Mouse (Mus musculus): ENCODE results near the gene Mbtps2.
A peak's percentile ranks its signal among the peaks of the same experiment; 100 is the strongest.

The Mbtps2 gene

DNA sequence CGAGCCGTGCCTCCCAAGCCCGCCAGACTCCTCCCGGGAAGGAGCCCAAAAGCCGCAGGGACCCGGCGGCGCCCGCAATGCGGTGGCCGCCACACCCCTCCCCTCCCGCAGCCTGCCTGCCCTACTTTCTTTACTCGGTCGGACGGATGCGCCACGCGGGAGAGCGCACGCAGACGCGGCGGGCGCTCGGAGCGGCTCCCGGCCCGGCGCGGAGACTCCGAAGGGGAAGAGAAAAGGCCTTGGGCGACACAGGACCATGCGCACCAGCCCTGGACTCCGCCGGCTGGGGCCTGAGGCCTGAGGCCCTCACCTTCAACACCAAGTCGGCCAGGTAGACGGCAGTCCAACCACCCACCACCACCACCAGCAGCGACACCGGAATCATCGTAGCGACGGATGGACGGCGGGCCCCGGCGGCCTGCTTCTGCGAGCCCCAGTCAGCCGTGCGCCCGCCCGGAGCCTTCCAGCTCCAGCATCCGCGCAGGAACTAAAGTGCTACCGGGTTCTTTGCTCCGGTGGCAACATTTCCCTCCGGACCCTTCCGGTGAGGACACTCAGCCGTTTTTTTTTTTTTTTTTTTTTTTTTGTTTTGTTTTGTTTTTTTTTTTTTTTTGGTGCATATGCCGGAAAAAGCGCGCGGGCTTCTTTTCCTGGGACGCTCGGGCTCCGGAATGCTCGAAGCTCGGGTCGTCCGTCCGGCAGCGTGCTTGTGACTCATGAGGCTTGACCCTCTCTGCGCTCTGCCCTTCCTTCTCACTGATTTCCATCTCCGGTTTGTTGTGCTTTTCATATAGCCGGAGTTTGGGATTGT, at the start of gene Mbtps2:
Mbtps2 (minus strand) TSS at position 530 of the 811 bp plus-strand sequence.
- DNase-seq, result peak; percentile 71

DNA sequence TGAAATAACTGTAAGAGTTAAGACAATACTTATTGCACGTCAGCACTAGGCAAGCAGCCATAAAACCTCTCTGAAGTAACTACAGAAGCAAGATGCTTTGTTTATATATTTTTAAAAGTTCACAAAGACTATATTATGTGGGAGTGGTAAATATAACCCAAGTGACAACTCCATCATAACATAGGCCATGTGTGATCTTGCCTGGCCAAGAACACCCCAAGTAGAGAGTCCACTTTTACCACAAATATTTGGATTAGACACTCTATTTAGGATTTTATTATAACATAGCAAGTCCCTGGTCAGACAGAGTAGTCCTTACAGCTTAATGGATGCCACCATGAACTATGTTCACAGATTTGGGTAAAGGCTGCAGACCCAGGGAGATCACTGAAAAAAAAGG, 47.9 kb upstream of the Mbtps2 start:
- no peak for DNase-seq

GRCm38 (mm10) chrX:157644700-157645099, 46.2 kb upstream of the Mbtps2 start:
- no peak for DNase-seq

- DNase-seq, result peak; percentile 44
Measured at GRCm38 (mm10) chrX:157644300-157644699, 45.8 kb upstream of the Mbtps2 start.

GRCm38 (mm10) chrX:157642856-157643255, 44.3 kb upstream of the Mbtps2 start:
- no peak for DNase-seq

- no peak for DNase-seq
Measured at GRCm38 (mm10) chrX:157637253-157637652, 38.7 kb upstream of the Mbtps2 start.

DNA sequence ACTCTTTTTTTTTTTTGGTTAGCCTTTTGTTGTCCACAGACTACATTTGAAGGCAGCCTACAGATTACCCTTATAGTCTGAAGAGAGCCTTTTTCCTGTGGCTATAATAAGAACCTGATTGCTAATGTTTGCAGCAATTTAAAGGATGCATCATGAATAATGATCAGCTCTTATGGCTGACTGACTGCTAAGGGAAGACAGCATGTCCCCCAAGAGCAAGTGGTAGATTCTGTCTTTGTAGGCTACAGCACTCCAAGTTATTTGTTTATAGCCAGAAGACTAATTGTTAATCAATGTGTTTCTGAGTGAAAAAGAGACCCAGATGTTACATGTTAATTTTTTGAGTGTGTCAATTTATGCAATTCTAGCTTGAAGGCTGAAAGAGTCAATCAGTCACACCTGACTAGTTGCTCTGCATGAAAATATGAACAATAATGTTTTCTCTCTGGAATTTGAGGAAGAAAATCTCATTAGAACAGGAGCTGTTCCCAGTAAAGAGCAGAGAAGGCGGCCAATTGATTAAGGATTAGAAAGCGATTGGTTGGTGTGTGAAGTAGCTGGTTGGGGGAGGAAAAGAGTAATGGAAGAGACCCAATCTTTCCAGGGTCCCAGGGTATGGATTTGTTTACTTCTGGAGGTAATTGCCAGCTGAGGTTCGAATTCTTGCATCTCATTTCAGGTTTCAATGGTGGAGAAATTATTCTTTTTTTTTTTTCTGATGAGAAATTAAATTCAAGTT, 35.3 kb upstream of the Mbtps2 start:
- no peak for DNase-seq

DNA sequence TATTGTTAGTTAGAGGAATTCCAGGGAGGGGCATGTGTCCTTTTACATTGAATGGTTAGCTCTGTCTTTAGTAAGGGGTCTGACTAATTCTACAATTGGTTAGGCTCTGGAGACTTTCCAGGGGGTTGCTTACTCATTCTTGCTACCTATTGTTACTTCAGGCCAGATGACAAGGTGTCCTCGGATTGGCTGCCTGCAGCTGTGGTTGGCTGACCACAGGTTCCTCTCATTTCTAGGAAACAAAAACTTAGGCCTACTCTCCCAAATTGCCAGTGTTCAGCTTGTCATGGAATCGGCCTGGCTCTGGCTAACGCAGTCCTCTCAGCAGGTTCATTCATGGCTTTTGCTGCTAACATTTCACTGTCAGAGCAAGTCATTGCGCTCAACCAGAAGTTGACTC, 31.8 kb upstream of the Mbtps2 start:
- no peak for DNase-seq

- DNase-seq, result no peak
Measured at GRCm38 (mm10) chrX:157612894-157613293, 14.4 kb upstream of the Mbtps2 start.

GRCm38 (mm10) chrX:157601450-157601849, 2.9 kb upstream of the Mbtps2 start:
- peak; percentile 33 for DNase-seq

- no peak for DNase-seq
Measured at GRCm38 (mm10) chrX:157597585-157598185, 830 bp downstream of the Mbtps2 start.

DNA sequence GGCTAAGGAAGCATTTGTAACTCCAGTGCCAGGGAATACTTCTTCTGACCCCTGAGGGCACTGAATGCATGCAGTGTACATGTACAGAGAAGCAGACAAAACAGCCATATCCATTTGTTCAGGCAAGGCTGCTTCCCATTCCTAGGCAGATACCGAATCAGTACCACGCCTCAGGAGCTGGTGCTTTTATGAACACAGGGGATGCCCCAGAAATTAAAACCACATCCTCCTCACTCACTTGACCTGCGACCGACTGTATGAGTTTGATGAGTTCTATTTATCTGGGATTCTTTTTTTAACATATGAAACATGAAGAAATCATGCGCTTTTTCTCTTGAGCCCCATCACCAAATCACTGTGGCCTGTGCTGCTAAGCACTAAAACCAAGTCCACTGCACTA, 1.7 kb downstream of the Mbtps2 start:
- DNase-seq, result no peak

GRCm38 (mm10) chrX:157595927-157596326, 2.6 kb downstream of the Mbtps2 start:
- DNase-seq, result no peak

DNA sequence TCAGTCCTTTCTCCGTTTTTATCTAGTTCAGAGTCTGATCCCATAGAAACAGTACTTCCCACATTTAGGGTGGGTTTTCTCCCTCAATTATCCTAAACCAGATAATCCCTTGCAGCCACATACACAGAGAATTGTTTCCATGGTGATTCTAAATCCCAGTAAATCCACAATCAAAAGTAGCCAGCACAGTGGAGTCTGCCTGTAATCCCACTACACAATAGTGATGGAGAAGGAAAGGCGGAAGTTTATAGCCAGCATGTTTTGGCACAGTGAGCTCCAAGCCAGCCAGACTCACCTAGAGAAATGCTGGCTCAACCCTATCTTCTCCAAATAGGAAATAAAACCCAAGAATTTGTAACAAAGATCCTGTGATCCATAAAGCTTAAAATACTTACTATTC, 3.9 kb downstream of the Mbtps2 start:
- DNase-seq, result no peak

DNA sequence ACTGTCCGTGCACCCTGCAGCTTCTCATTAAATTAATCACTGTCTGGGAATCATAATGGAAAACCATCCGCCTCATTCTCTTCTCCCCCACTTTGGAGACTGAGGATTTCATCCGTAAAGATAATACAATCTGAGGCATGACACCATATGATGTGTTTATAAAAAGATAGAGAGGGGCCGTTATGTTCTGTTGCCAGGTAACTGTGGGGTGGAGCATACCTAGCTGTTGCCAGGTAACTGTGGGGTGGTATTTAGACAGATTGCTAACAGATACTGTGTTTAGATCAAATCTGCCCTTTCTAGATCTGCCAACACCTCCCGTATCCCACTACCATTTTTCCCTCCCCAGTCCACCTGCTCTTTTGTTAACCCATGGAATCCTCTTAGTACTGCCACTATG, 11.5 kb downstream of the Mbtps2 start:
- DNase-seq, result no peak

DNA sequence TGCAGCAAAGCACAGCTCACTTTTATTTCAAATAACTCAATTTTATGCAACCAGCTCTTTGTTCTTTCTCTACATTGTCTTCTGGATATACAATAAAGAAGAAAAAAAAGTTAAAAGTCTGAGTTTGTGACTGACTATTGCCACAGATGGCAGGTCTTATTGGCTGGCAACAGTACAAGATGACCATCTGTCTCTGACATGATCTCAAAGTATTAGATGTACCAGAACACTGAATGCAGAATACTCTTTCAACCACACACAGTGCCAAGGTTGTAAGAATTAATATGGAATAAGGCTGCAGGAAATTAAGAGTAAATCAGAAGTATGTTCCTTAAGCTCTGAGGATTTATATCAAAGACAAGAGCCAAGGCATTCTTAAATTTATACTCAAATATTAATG, 12.1 kb downstream of the Mbtps2 start:
- DNase-seq, result peak; percentile 56

- DNase-seq, result no peak
Measured at GRCm38 (mm10) chrX:157579108-157579614, 19.4 kb downstream of the Mbtps2 start.

GRCm38 (mm10) chrX:157574683-157575082, 23.8 kb downstream of the Mbtps2 start:
- no peak for DNase-seq

DNA sequence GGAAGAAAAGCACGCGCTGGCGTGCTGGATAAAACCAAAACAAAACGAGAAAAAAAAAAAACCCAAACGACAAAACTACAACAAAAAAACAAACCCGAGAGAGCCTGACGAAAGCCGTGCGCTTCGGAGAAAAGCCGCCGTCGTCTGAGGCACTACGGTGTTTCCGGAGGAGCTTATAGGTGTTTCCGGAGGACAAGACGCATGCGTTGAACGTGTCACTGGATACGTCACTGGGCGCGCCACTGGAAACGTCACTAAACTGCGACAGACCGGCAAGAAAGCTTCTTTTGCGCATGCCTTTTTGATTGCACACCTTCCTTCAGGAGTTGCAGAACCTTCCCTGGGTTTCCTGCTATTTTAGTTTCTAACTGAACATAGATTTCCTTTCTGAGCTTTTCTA, 29.7 kb downstream of the Mbtps2 start, which contains the start of gene Yy2:
Yy2 (minus strand) TSS at position 146 of the 400 bp plus-strand sequence.
- no peak for DNase-seq

- no peak for DNase-seq
Measured at GRCm38 (mm10) chrX:157563794-157564193, 34.7 kb downstream of the Mbtps2 start.

GRCm38 (mm10) chrX:157547082-157547481, 51.4 kb downstream of the Mbtps2 start:
- no peak for DNase-seq

GRCm38 (mm10) chrX:157506400-157506799, 92.1 kb downstream of the Mbtps2 start:
- no peak for DNase-seq

- no peak for DNase-seq
Measured at GRCm38 (mm10) chrX:157504506-157504905, 94.0 kb downstream of the Mbtps2 start.

DNA sequence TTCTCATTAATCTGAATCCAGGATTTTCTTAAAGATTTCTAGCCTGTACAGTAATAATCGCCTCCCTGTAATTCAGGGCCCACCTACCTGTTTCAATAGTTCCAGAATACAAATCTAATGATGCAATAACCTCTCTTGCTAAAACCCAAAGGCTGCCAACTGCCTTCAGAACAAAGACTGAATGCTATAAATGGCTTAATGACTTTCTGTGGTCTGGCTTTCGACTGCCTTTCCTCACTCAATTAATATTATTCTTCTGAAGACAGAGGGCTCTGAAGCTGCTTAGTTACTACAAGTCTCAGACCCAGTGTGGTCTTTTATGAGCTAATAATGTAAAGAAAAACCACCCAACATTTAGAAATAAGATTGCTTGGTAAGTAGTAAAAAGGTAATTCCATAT, 96.6 kb downstream of the Mbtps2 start:
- no peak for DNase-seq
